ENCODE assay signal across 16 mouse cellular contexts in the genomic region with DNA sequence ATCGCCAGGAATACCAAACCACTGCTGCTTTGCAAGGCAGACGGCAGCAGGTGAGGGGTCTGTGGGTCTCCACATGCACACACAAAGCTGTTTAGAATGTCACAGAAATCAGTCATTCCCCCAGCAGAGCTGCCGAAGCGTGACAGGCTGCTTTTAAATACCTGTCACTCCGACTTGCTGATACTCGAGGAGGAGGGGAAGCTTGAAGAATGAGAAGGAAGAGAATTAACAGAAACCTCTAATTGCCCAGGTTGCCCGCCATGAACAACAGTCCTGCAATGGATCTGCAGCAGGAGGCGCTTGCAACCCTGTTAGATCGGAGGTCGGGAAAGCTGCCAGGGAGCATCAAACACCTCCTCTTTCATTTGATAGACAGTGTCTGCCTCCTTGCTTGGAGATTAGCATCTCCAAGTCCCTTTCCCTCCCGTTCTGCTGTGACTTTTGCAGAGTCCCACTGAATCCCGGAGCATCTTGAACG.
DNase-seq lines count a peak whose midpoint lies in the region; ATAC-seq and TF ChIP-seq lines count a peak whose summit lies in the region.
"Had no signal": no experiment of that assay in that cellular context is flagged by ENCODE, and none has a peak within 500 bp of the region (broad histone marks: within the 10 kb centered on the region; RNA-seq: fewer than 3 reads in every experiment).

No protein-coding gene starts in this region.

- WGBS in hindbrain, embryonic 10.5 days: 34% methylated on average over 13 of the region's 13 CpGs
- WGBS in hindbrain, embryonic 11.5 days: 44% methylated on average over 13 of the region's 13 CpGs
- WGBS in embryonic facial prominence, embryonic 13.5 days: 28% methylated on average over 13 of the region's 13 CpGs
- WGBS in midbrain, postnatal 0 days: 19% methylated on average over 13 of the region's 13 CpGs
- WGBS in limb, embryonic 10.5 days: 49% methylated on average over 13 of the region's 13 CpGs

- H3K27me3 ChIP-seq in hindbrain, embryonic 10.5 days (ENCODE audit: insufficient read depth, poor library complexity, severe bottlenecking): peaks cover 3% of the 10 kb centered on the region; the same call in 1 of the 2 replicates
- no peaks in the 10 kb centered on the region for H3K27me3 ChIP-seq in hindbrain, embryonic 11.5 days (ENCODE audit: control insufficient read depth, insufficient read depth, low read length)
- 0 out of 2 replicates have a peak, but pooled peaks cover 4% of the 10 kb centered on the region for H3K27me3 ChIP-seq in embryonic facial prominence, embryonic 13.5 days
- H3K27me3 ChIP-seq in midbrain, postnatal 0 days (ENCODE audit: insufficient read depth, low read length): 0 out of 2 replicates have a peak, but pooled peaks cover 4% of the 10 kb centered on the region
- no peaks in the 10 kb centered on the region for H3K27me3 ChIP-seq in limb, embryonic 10.5 days (ENCODE audit: low read depth, poor library complexity, severe bottlenecking)
- H3K27me3 ChIP-seq: liver, embryonic 15.5 days had no signal

- peaks cover 19% of the 10 kb centered on the region for H3K4me1 ChIP-seq in hindbrain, embryonic 10.5 days (replicated peaks)
- H3K4me1 ChIP-seq in hindbrain, embryonic 11.5 days (replicated peaks; ENCODE audit: control insufficient read depth, insufficient read depth, low read length): peaks cover 3% of the 10 kb centered on the region; the same call in 1 of the 2 replicates
- H3K4me1 ChIP-seq in embryonic facial prominence, embryonic 13.5 days: peaks cover 10% of the 10 kb centered on the region; the same call in 1 of the 2 replicates
- no peaks in the 10 kb centered on the region; the same call in 1 of the 2 replicates for H3K4me1 ChIP-seq in midbrain, postnatal 0 days (ENCODE audit: insufficient read depth, low read length)
- H3K4me1 ChIP-seq in limb, embryonic 10.5 days: peaks cover 18% of the 10 kb centered on the region
- H3K4me1 ChIP-seq: liver, embryonic 15.5 days; megakaryocyte, embryonic 14.5 days had no signal

- no peak overlapping the region for H3K4me2 ChIP-seq in hindbrain, embryonic 11.5 days (replicated peaks; ENCODE audit: low read depth, low read length)
- 0 out of 2 replicates have a peak overlapping the region, but pooled peaks have one; percentile 11 for H3K4me2 ChIP-seq in embryonic facial prominence, embryonic 13.5 days
- H3K4me2 ChIP-seq in midbrain, postnatal 0 days (ENCODE audit: low read depth, low read length, poor library complexity, severe bottlenecking): no peak overlapping the region
- H3K4me2 ChIP-seq: liver, embryonic 15.5 days had no signal

- no peaks in the 10 kb centered on the region for H3K36me3 ChIP-seq in hindbrain, embryonic 10.5 days
- H3K36me3 ChIP-seq in hindbrain, embryonic 11.5 days (ENCODE audit: control insufficient read depth, insufficient read depth, low read length): no peaks in the 10 kb centered on the region
- H3K36me3 ChIP-seq in embryonic facial prominence, embryonic 13.5 days: no peaks in the 10 kb centered on the region
- no peaks in the 10 kb centered on the region for H3K36me3 ChIP-seq in midbrain, postnatal 0 days (ENCODE audit: insufficient read depth, low read length)
- H3K36me3 ChIP-seq in limb, embryonic 10.5 days: no peaks in the 10 kb centered on the region
- H3K36me3 ChIP-seq: liver, embryonic 15.5 days had no signal

- H3K27ac ChIP-seq in hindbrain, embryonic 10.5 days: 0 out of 2 replicates have a peak overlapping the region, but pooled peaks have one; percentile 35
- H3K27ac ChIP-seq in hindbrain, embryonic 11.5 days (ENCODE audit: low read depth, low read length): no peak overlapping the region
- no peak overlapping the region for H3K27ac ChIP-seq in embryonic facial prominence, embryonic 13.5 days
- H3K27ac ChIP-seq in midbrain, postnatal 0 days (ENCODE audit: low read depth, low read length): peak overlapping the region; percentile 62; the same call in 1 of the 2 replicates
- no peak overlapping the region for H3K27ac ChIP-seq in limb, embryonic 10.5 days
- H3K27ac ChIP-seq: liver, embryonic 15.5 days had no signal

- peak; percentile 23 for DNase-seq in hindbrain, embryonic 10.5 days (ENCODE audit: low spot score)
- no peak for DNase-seq in hindbrain, embryonic 11.5 days (ENCODE audit: low spot score)
- DNase-seq in layer of hippocampus, adult 18-20 months (ENCODE audit: low spot score in 2 of 2): peak; percentile 6 to 45
- DNase-seq in midbrain, postnatal 0 days (ENCODE audit: low spot score): peak; percentile 70
- no peak for DNase-seq in limb, embryonic 10.5 days (ENCODE audit: low spot score)
- DNase-seq in heart, adult 8-10 months (ENCODE audit: low spot score): no peak
- DNase-seq: adrenal gland, postnatal 25 days; cerebellum, adult 9-10 months; gastrocnemius, postnatal 25 days; heart, postnatal 36 days; thymus, adult 18-20 months had no signal

- 0 out of 2 replicates have a peak overlapping the region, but pooled peaks have one; percentile 3 for H3K4me3 ChIP-seq in hindbrain, embryonic 10.5 days
- H3K4me3 ChIP-seq in hindbrain, embryonic 11.5 days (ENCODE audit: low read depth, low read length): no peak overlapping the region
- H3K4me3 ChIP-seq in embryonic facial prominence, embryonic 13.5 days: no peak overlapping the region
- no peak overlapping the region for H3K4me3 ChIP-seq in midbrain, postnatal 0 days (ENCODE audit: low read depth, low read length)
- H3K4me3 ChIP-seq in limb, embryonic 10.5 days: no peak overlapping the region
- H3K4me3 ChIP-seq: liver, embryonic 15.5 days; megakaryocyte, embryonic 14.5 days had no signal

- H3K9ac ChIP-seq in hindbrain, embryonic 11.5 days (ENCODE audit: low read depth, low read length): no peak overlapping the region
- H3K9ac ChIP-seq in embryonic facial prominence, embryonic 13.5 days: no peak overlapping the region
- H3K9ac ChIP-seq in midbrain, postnatal 0 days (replicated peaks; ENCODE audit: low read length, poor library complexity, severe bottlenecking): no peak overlapping the region
- H3K9ac ChIP-seq: liver, embryonic 15.5 days had no signal

- ATAC-seq in hindbrain, embryonic 11.5 days (ENCODE audit: low FRiP score): no peak
- no peak for ATAC-seq in embryonic facial prominence, embryonic 13.5 days (ENCODE audit: insufficient number of reproducible peaks, insufficient read depth, low FRiP score, low TSS enrichment, low read depth)
- no peak for ATAC-seq in midbrain, postnatal 0 days (ENCODE audit: low FRiP score)
- no peak for ATAC-seq in frontal cortex, adult (ENCODE audit: low TSS enrichment)
- ATAC-seq: Patski had no signal

- no peak; the same call in none of the 2 replicates for TF ChIP-seq CTCF in midbrain, postnatal 0 days (IDR thresholded peaks at IDR 0.05)

- H3K9me3 ChIP-seq in hindbrain, embryonic 10.5 days: no peaks in the 10 kb centered on the region
- H3K9me3 ChIP-seq in hindbrain, embryonic 11.5 days (ENCODE audit: control insufficient read depth, low read length): no peaks in the 10 kb centered on the region
- H3K9me3 ChIP-seq in embryonic facial prominence, embryonic 13.5 days: no peaks in the 10 kb centered on the region
- no peaks in the 10 kb centered on the region for H3K9me3 ChIP-seq in midbrain, postnatal 0 days (ENCODE audit: low read length)
- H3K9me3 ChIP-seq in limb, embryonic 10.5 days (replicated peaks): no peaks in the 10 kb centered on the region
- H3K9me3 ChIP-seq: liver, embryonic 15.5 days had no signal

Comparison
In these comparisons a context has a peak if more than half of its experiments do, and no peak if none do; other contexts are left out.
1. DNase-seq: peak in hindbrain, embryonic 10.5 days (single experiment), layer of hippocampus, adult 18-20 months (2 of 2) and midbrain, postnatal 0 days (single experiment); none in hindbrain, embryonic 11.5 days (single experiment), limb, embryonic 10.5 days (single experiment) and heart, adult 8-10 months (single experiment).
2. H3K27ac ChIP-seq: peak in hindbrain, embryonic 10.5 days (single experiment) and midbrain, postnatal 0 days (single experiment); none in hindbrain, embryonic 11.5 days (single experiment), embryonic facial prominence, embryonic 13.5 days (single experiment) and limb, embryonic 10.5 days (single experiment).